Mouse (Mus musculus) liver, adult (tissue): ENCODE results near the gene Tmc8.

Experiments
- GATA4 ChIP-seq: IDR thresholded peaks from 2 replicates; pipeline ENCODE4 v1.6.1; 2014; ENCODE audit warnings: mild to moderate bottlenecking, low read length; ENCODE audit not compliant: insufficient replicate concordance

Gene Tmc8

GRCm38 (mm10) chr11:117781993-117782704, at the start of gene Tmc8, which contains the start of gene Tmc6:
Gene Tmc8, plus strand, starts transcription at chr11:117782076.
Gene Tmc6, minus strand, starts transcription at chr11:117782198.
- TF ChIP-seq GATA4: no peak

- no peak for TF ChIP-seq GATA4
Measured at GRCm38 (mm10) chr11:117736037-117736689, 45.7 kb upstream of the Tmc8 start.

GRCm38 (mm10) chr11:117738123-117738522, 43.8 kb upstream of the Tmc8 start:
- TF ChIP-seq GATA4: no peak

- TF ChIP-seq GATA4: no peak
Measured at GRCm38 (mm10) chr11:117741128-117741527, 40.7 kb upstream of the Tmc8 start.

GRCm38 (mm10) chr11:117742243-117742642, 39.6 kb upstream of the Tmc8 start:
- TF ChIP-seq GATA4: no peak

GRCm38 (mm10) chr11:117742715-117743114, 39.2 kb upstream of the Tmc8 start:
- no peak for TF ChIP-seq GATA4

GRCm38 (mm10) chr11:117743454-117744030, 38.3 kb upstream of the Tmc8 start:
- TF ChIP-seq GATA4: no peak

- no peak for TF ChIP-seq GATA4
Measured at GRCm38 (mm10) chr11:117748628-117749027, 33.2 kb upstream of the Tmc8 start.

GRCm38 (mm10) chr11:117749414-117749813, 32.5 kb upstream of the Tmc8 start:
- TF ChIP-seq GATA4: no peak

GRCm38 (mm10) chr11:117751544-117751943, 30.3 kb upstream of the Tmc8 start:
- TF ChIP-seq GATA4: no peak

GRCm38 (mm10) chr11:117755891-117756290, 26.0 kb upstream of the Tmc8 start:
- no peak for TF ChIP-seq GATA4

GRCm38 (mm10) chr11:117759267-117759666, 22.6 kb upstream of the Tmc8 start:
- TF ChIP-seq GATA4: no peak

- no peak for TF ChIP-seq GATA4
Measured at GRCm38 (mm10) chr11:117760374-117761119, 21.3 kb upstream of the Tmc8 start.

GRCm38 (mm10) chr11:117761801-117762200, 20.1 kb upstream of the Tmc8 start:
- TF ChIP-seq GATA4: no peak

GRCm38 (mm10) chr11:117762246-117762645, 19.6 kb upstream of the Tmc8 start:
- no peak for TF ChIP-seq GATA4
